Mouse (Mus musculus): ENCODE measurements around the gene Traf1. TPM values are rescaled to one million over a fixed set of nuclear protein-coding genes. Genes with fewer than 3 reads are reported as not detected.

Gene Traf1
- polyA plus RNA-seq, 1 experiment = 1.1 TPM

DNA sequence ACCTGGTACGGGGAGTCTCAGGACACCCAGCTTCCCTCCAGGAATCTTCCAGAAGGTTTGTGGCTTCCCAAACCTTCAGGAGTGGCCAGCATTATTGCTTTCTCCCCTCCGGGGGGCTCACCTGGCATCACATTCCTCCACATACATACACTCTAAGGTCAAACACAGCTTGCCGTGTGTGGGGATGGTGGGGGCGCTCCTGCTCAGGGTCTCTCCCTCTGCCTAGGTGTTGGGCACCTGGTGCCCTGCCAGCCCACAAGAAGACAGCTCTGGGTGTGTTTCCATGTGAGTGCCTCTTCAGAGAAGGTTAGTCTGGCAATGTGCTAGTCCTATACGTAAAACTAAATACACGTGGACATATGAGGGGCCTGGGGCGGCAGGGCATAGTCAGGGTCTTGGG lies 49.0 kb downstream of the Traf1 start:
- TF ChIP-seq TCF3 (IDR thresholded peaks at IDR 0.05; ENCODE audit: insufficient read length, low read depth) = no peak
- TF ChIP-seq CEBPB (IDR thresholded peaks at IDR 0.05; ENCODE audit: insufficient read depth, poor library complexity, severe bottlenecking) = no peak
- TF ChIP-seq SRF (IDR thresholded peaks at IDR 0.05; ENCODE audit: control insufficient read depth, insufficient read length, low read depth) = no peak
- no peak for TF ChIP-seq E2F4 (IDR thresholded peaks at IDR 0.05; ENCODE audit: insufficient read depth)
- TF ChIP-seq MYOD1 (IDR thresholded peaks at IDR 0.05; ENCODE audit: control insufficient read depth in 1 of 3, insufficient read length in 2 of 3, low read depth in 2 of 3) = no peak
- no peak for TF ChIP-seq MYOG (IDR thresholded peaks at IDR 0.05; ENCODE audit: control insufficient read depth in 1 of 3, insufficient read depth in 1 of 3, insufficient read length in 2 of 3, low read depth in 2 of 3)
- TF ChIP-seq REST (IDR thresholded peaks at IDR 0.05; ENCODE audit: insufficient read depth, insufficient read length) = no peak
- no peak for TF ChIP-seq MAX (IDR thresholded peaks at IDR 0.05; ENCODE audit: low read depth)
- TF ChIP-seq TCF12 (IDR thresholded peaks at IDR 0.05; ENCODE audit: insufficient read depth, poor library complexity, severe bottlenecking) = no peak
- no peak for TF ChIP-seq USF1 (IDR thresholded peaks at IDR 0.05; ENCODE audit: low read depth)
- no peak for TF ChIP-seq POLR2AphosphoS2 (IDR thresholded peaks at IDR 0.05; ENCODE audit: insufficient read length, low read depth)
- TF ChIP-seq POLR2A (IDR thresholded peaks at IDR 0.05; ENCODE audit: insufficient read length, low read depth) = no peak
- Histone ChIP-seq H3K27me3 (ENCODE audit: control insufficient read depth, insufficient read depth, insufficient read length) (no peaks in the 10 kb centered on the region), H3ac (ENCODE audit: control insufficient read depth, insufficient read length) (no peak overlapping the region), H3K79me2 (ENCODE audit: control insufficient read depth, insufficient read depth) (no peaks in the 10 kb centered on the region), H3K4me3 (peak overlapping the region; percentile 39), H3K36me3 (ENCODE audit: control insufficient read depth, insufficient read depth) (no peaks in the 10 kb centered on the region), H3K4me2 (ENCODE audit: low read depth) (peak overlapping the region; percentile 97)

DNA sequence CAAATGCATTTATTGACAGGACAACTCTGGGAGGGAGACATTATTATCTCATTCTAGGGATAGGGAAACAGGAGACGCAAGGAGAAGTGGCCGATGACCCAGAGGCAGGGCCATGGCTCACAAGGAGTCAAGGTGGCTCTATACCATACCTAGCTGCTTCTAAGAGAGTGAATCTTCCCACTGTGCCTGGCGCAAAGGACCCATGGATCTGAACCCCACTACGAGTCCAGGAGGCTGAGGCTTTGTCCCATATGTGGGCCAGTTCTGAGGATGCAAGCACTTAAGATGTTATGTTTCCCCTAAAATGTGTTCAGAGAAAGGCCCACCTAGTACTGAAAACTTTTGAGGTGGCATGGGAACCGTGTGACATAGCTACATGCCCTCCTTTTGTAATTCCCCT lies 49.7 kb downstream of the Traf1 start:
- Histone ChIP-seq H3K27me3 (ENCODE audit: control insufficient read depth, insufficient read depth, insufficient read length) (no peaks in the 10 kb centered on the region), H3K4me3 (no peak overlapping the region), H3ac (ENCODE audit: control insufficient read depth, insufficient read length) (no peak overlapping the region), H3K36me3 (ENCODE audit: control insufficient read depth, insufficient read depth) (no peaks in the 10 kb centered on the region), H3K4me2 (ENCODE audit: low read depth) (no peak overlapping the region), H3K79me2 (ENCODE audit: control insufficient read depth, insufficient read depth) (no peaks in the 10 kb centered on the region)
- TF ChIP-seq E2F4 (IDR thresholded peaks at IDR 0.05; ENCODE audit: insufficient read depth) (no peak), SRF (IDR thresholded peaks at IDR 0.05; ENCODE audit: control insufficient read depth, insufficient read length, low read depth) (no peak), MYOD1 (IDR thresholded peaks at IDR 0.05; ENCODE audit: control insufficient read depth in 1 of 3, insufficient read length in 2 of 3, low read depth in 2 of 3) (no peak), POLR2AphosphoS2 (IDR thresholded peaks at IDR 0.05; ENCODE audit: insufficient read length, low read depth) (no peak), POLR2A (IDR thresholded peaks at IDR 0.05; ENCODE audit: insufficient read length, low read depth) (no peak), TCF3 (IDR thresholded peaks at IDR 0.05; ENCODE audit: insufficient read length, low read depth) (no peak), MYOG (IDR thresholded peaks at IDR 0.05; ENCODE audit: control insufficient read depth in 1 of 3, insufficient read depth in 1 of 3, insufficient read length in 2 of 3, low read depth in 2 of 3) (no peak), REST (IDR thresholded peaks at IDR 0.05; ENCODE audit: insufficient read depth, insufficient read length) (no peak), MAX (IDR thresholded peaks at IDR 0.05; ENCODE audit: low read depth) (no peak), CEBPB (IDR thresholded peaks at IDR 0.05; ENCODE audit: insufficient read depth, poor library complexity, severe bottlenecking) (no peak), USF1 (IDR thresholded peaks at IDR 0.05; ENCODE audit: low read depth) (no peak), TCF12 (IDR thresholded peaks at IDR 0.05; ENCODE audit: insufficient read depth, poor library complexity, severe bottlenecking) (no peak)

DNA sequence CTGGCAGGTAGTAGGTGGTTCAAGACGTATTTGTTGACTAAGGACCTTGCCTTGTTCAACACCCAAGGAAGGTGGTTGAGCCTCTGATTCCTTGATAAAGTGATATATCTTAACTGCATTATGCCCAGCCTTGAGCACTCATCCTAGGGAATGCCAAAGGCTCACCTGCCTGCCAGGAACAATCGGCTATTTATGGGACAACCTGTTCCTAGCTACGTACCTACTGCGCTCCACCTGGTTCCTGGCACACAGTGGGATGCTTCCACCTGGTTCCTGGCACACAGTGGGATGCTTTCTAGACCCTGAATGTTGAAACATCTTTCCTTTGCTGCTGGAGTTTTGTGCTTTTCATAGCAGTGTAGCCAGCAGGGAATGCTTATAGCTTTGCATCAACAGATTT lies 51.9 kb downstream of the Traf1 start:
- no peaks in the 10 kb centered on the region for H3K79me2 ChIP-seq (ENCODE audit: control insufficient read depth, insufficient read depth)
- no peak overlapping the region for H3ac ChIP-seq (ENCODE audit: control insufficient read depth, insufficient read length)
- no peaks in the 10 kb centered on the region for H3K27me3 ChIP-seq (ENCODE audit: control insufficient read depth, insufficient read depth, insufficient read length)
- H3K4me3 ChIP-seq = no peak overlapping the region
- no peak overlapping the region for H3K4me2 ChIP-seq (ENCODE audit: low read depth)
- TF ChIP-seq SRF (IDR thresholded peaks at IDR 0.05; ENCODE audit: control insufficient read depth, insufficient read length, low read depth) (no peak), MYOG (IDR thresholded peaks at IDR 0.05; ENCODE audit: control insufficient read depth in 1 of 3, insufficient read depth in 1 of 3, insufficient read length in 2 of 3, low read depth in 2 of 3) (no peak), POLR2AphosphoS2 (IDR thresholded peaks at IDR 0.05; ENCODE audit: insufficient read length, low read depth) (no peak), POLR2A (IDR thresholded peaks at IDR 0.05; ENCODE audit: insufficient read length, low read depth) (no peak), USF1 (IDR thresholded peaks at IDR 0.05; ENCODE audit: low read depth) (no peak), MAX (IDR thresholded peaks at IDR 0.05; ENCODE audit: low read depth) (no peak)
- H3K36me3 ChIP-seq (ENCODE audit: control insufficient read depth, insufficient read depth) = no peaks in the 10 kb centered on the region

DNA sequence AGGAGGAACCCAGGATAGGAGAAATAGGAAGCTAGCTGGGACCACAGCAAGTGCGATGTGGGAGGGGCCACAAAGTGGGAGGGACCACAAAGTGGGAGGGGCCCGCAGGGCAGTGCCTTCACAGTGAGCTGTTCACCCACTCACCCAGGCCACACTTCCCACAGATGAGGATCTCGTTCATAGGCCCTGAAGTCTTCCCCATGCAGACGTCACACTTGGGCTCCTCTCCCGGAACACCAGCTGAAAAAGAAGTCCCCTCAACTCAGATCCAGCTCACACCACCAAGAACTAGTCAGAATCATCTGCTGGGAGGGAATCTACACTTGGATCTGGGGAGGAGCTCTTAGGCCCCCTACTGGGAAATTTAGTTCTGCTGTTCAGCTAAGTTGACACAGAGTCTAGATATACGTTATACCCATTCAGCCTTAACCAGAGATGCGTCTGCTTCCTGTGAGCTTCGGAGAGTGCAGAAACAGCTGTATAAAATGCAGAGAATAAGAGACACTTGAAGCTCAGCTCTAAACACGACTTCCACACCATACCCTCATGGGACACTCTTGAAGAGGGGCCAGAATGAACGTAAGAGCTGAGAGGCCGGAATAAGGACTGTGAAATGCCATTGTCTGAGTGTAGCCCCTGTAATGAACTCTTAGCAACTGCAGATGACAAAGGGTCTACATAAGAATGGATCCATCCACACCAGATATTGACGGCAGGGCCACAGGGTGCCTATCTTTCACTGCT lies 54.5 kb downstream of the Traf1 start:
- no peak overlapping the region for H3K4me2 ChIP-seq (ENCODE audit: low read depth)
- no peak overlapping the region for H3K4me3 ChIP-seq
- H3ac ChIP-seq (ENCODE audit: control insufficient read depth, insufficient read length) = no peak overlapping the region
- H3K27me3 ChIP-seq (ENCODE audit: control insufficient read depth, insufficient read depth, insufficient read length) = no peaks in the 10 kb centered on the region
- H3K79me2 ChIP-seq (ENCODE audit: control insufficient read depth, insufficient read depth) = no peaks in the 10 kb centered on the region
- H3K36me3 ChIP-seq (ENCODE audit: control insufficient read depth, insufficient read depth) = no peaks in the 10 kb centered on the region
- TF ChIP-seq CEBPB (IDR thresholded peaks at IDR 0.05; ENCODE audit: insufficient read depth, poor library complexity, severe bottlenecking) = no peak

DNA sequence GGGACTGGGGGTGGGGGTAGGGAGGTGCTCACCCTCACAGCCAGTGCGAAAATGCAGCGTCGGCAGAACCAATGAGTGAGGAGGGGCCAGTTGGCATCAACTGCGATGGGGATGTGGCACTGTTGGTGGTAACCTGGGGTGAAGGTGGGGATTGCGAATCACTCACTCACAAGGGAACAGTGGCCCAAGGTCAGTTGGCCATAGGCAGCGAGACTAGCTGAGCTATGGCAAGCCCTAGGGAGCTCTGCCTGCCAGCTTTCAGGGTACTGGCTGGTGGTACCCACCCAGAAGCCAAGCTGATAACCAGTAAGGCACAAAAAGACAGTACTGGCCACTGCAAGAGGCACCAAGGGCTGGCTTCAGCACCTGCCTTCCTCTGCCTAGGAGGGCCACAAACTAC lies 55.1 kb downstream of the Traf1 start:
- Histone ChIP-seq H3K27me3 (ENCODE audit: control insufficient read depth, insufficient read depth, insufficient read length) (no peaks in the 10 kb centered on the region), H3K79me2 (ENCODE audit: control insufficient read depth, insufficient read depth) (no peaks in the 10 kb centered on the region), H3K36me3 (ENCODE audit: control insufficient read depth, insufficient read depth) (no peaks in the 10 kb centered on the region), H3K4me3 (no peak overlapping the region), H3K4me2 (ENCODE audit: low read depth) (no peak overlapping the region), H3ac (ENCODE audit: control insufficient read depth, insufficient read length) (no peak overlapping the region)
- TF ChIP-seq POLR2A (IDR thresholded peaks at IDR 0.05; ENCODE audit: insufficient read length, low read depth) (no peak), POLR2AphosphoS2 (IDR thresholded peaks at IDR 0.05; ENCODE audit: insufficient read length, low read depth) (no peak)

All from myocyte (in vitro differentiated cells).